Mouse (Mus musculus) intestine, postnatal 0 days (tissue): ENCODE measurements at regions not wholly inside any gene's neighbourhood (a gene's known extent, or its start where the extent isn't known, plus 50 kb on each side); places are given as distances from the start of the nearest gene placed in this dataset.

Experiments used
- ATAC-seq: fragments of 200-750 bp; cut with Nextera tagmentation; 2 replicates; pipeline ENCODE4 v1.8.0; 2017; ENCODE audit warnings: mild to moderate bottlenecking, moderate TSS enrichment, moderate library complexity
- H3K27ac ChIP-seq: fragments of 300-500 bp; sonication (generic); 2 replicates; pipeline ENCODE4 v1.5.1; 2014; ENCODE audit warnings: mild to moderate bottlenecking, low read depth, low read length, moderate library complexity
- H3K27me3 ChIP-seq: fragments of 300-500 bp; sonication (generic); replicated peaks from 2 replicates; pipeline ENCODE4 v1.6.1; 2014; ENCODE audit warnings: low read length, mixed read lengths; ENCODE audit not compliant: control insufficient read depth, insufficient read depth
- H3K36me3 ChIP-seq: fragments of 300-500 bp; sonication (generic); 2 replicates; pipeline ENCODE4 v1.6.1; 2014; ENCODE audit warnings: mild to moderate bottlenecking, moderate library complexity; ENCODE audit not compliant: control insufficient read depth, insufficient read depth
- H3K4me1 ChIP-seq: fragments of 300-500 bp; sonication (generic); replicated peaks from 2 replicates; pipeline ENCODE4 v1.6.1; 2014; ENCODE audit warnings: antibody characterized with exemption, low read length, mixed read lengths; ENCODE audit not compliant: control insufficient read depth, insufficient read depth
- H3K4me2 ChIP-seq: fragments of 300-500 bp; sonication (generic); replicated peaks from 2 replicates; pipeline ENCODE4 v1.6.1; 2014; ENCODE audit warnings: low read depth, mild to moderate bottlenecking, moderate library complexity
- H3K4me3 ChIP-seq: fragments of 300-500 bp; sonication (generic); 2 replicates; pipeline ENCODE4 v1.5.1; 2014; ENCODE audit warnings: low read depth, low read length
- H3K9ac ChIP-seq: fragments of 300-500 bp; sonication (generic); 2 replicates; pipeline ENCODE4 v1.6.1; 2014; ENCODE audit warnings: mild to moderate bottlenecking, low read depth, low read length
- H3K9me3 ChIP-seq: fragments of 300-500 bp; sonication (generic); 2 replicates; pipeline ENCODE4 v1.6.1; 2016; ENCODE audit warnings: mixed run types; ENCODE audit not compliant: control insufficient read depth
- CTCF ChIP-seq: sonication (generic); IDR thresholded peaks from 2 replicates; pipeline ENCODE4 v1.5.1; 2016; ENCODE audit warnings: low read depth, mild to moderate bottlenecking, control low read depth, antibody characterized with exemption, moderate library complexity
- WGBS: fragments of 180-500 bp; shearing (Covaris S2); extraction: QIAGEN DNeasy Blood & Tissue Kit; methylation state at CpG from one replicate; pipeline ENCODE4 v1.1.7; 2014; 5-methylcytosine and 5-hydroxymethylcytosine counted together

- no peaks in the 10 kb centered on the region for H3K27me3 ChIP-seq
- H3K9ac ChIP-seq: no peak overlapping the region
- H3K9me3 ChIP-seq: no peaks in the 10 kb centered on the region
- no peak overlapping the region for H3K27ac ChIP-seq
- no peak for ATAC-seq
- no peak overlapping the region for H3K4me2 ChIP-seq
- H3K36me3 ChIP-seq: no peaks in the 10 kb centered on the region
- TF ChIP-seq CTCF: no peak
- 92% methylated on average over 1 of the region's 1 CpGs for WGBS
- no peaks in the 10 kb centered on the region for H3K4me1 ChIP-seq
- H3K4me3 ChIP-seq: no peak overlapping the region
Measured at GRCm38 (mm10) chr3:54507575-54507974, 146.7 kb downstream of the Postn start.

GRCm38 (mm10) chr3:54508906-54509305 is 148.0 kb downstream of the Postn start:
- Histone ChIP-seq H3K9ac (no peak overlapping the region), H3K27me3 (no peaks in the 10 kb centered on the region), H3K4me2 (no peak overlapping the region), H3K27ac (no peak overlapping the region), H3K9me3 (no peaks in the 10 kb centered on the region), H3K4me1 (no peaks in the 10 kb centered on the region), H3K36me3 (no peaks in the 10 kb centered on the region), H3K4me3 (no peak overlapping the region)
- WGBS: 71% methylated on average over 5 of the region's 5 CpGs
- no peak for TF ChIP-seq CTCF
- no peak for ATAC-seq

GRCm38 (mm10) chr3:54517251-54517650 is 156.3 kb downstream of the Postn start:
- WGBS: 78% methylated on average over 3 of the region's 3 CpGs
- H3K4me1 ChIP-seq: no peaks in the 10 kb centered on the region
- TF ChIP-seq CTCF: no peak
- no peaks in the 10 kb centered on the region for H3K36me3 ChIP-seq
- no peak overlapping the region for H3K9ac ChIP-seq
- no peak overlapping the region for H3K4me2 ChIP-seq
- no peak for ATAC-seq
- no peaks in the 10 kb centered on the region for H3K9me3 ChIP-seq
- no peaks in the 10 kb centered on the region for H3K27me3 ChIP-seq
- no peak overlapping the region for H3K4me3 ChIP-seq
- no peak overlapping the region for H3K27ac ChIP-seq

- no peak overlapping the region for H3K9ac ChIP-seq
- TF ChIP-seq CTCF: no peak
- no peak for ATAC-seq
- H3K36me3 ChIP-seq: no peaks in the 10 kb centered on the region
- H3K4me3 ChIP-seq: no peak overlapping the region
- H3K9me3 ChIP-seq: peaks cover 5% of the 10 kb centered on the region; the same call in 1 of the 2 replicates
- WGBS: 70% methylated on average over 2 of the region's 2 CpGs
- no peak overlapping the region for H3K4me2 ChIP-seq
- no peaks in the 10 kb centered on the region for H3K4me1 ChIP-seq
- H3K27ac ChIP-seq: no peak overlapping the region
- no peaks in the 10 kb centered on the region for H3K27me3 ChIP-seq
Measured at GRCm38 (mm10) chr3:54522716-54523115, 161.8 kb downstream of the Postn start.

- ATAC-seq: no peak
- WGBS: 83% methylated on average over 4 of the region's 4 CpGs
- H3K4me2 ChIP-seq: no peak overlapping the region
Measured at GRCm38 (mm10) chr3:54526618-54527017, 165.7 kb downstream of the Postn start.

GRCm38 (mm10) chr3:54528292-54528691 is 164.3 kb upstream of the Supt20 start:
- Histone ChIP-seq H3K9me3 (peaks cover 5% of the 10 kb centered on the region; the same call in 1 of the 2 replicates), H3K9ac (no peak overlapping the region), H3K27ac (no peak overlapping the region), H3K4me2 (no peak overlapping the region), H3K27me3 (no peaks in the 10 kb centered on the region), H3K4me3 (no peak overlapping the region), H3K4me1 (no peaks in the 10 kb centered on the region), H3K36me3 (no peaks in the 10 kb centered on the region)
- no peak for ATAC-seq
- WGBS: 82% methylated on average over 3 of the region's 3 CpGs
- TF ChIP-seq CTCF: peak; percentile 43

More at GRCm38 (mm10) chr3:54526618-54527017, 165.7 kb downstream of the Postn start:
- H3K4me3 ChIP-seq: no peak overlapping the region
- peaks cover 5% of the 10 kb centered on the region; the same call in 1 of the 2 replicates for H3K9me3 ChIP-seq
- no peak overlapping the region for H3K9ac ChIP-seq
- H3K36me3 ChIP-seq: no peaks in the 10 kb centered on the region
- no peaks in the 10 kb centered on the region for H3K27me3 ChIP-seq
- no peak for TF ChIP-seq CTCF
- H3K27ac ChIP-seq: no peak overlapping the region
- H3K4me1 ChIP-seq: no peaks in the 10 kb centered on the region

GRCm38 (mm10) chr3:54530251-54530650 is 162.4 kb upstream of the Supt20 start:
- H3K4me1 ChIP-seq: no peaks in the 10 kb centered on the region
- no peak for TF ChIP-seq CTCF
- WGBS: 76% methylated on average over 6 of the region's 6 CpGs

More at GRCm38 (mm10) chr3:54530251-54530650, 162.4 kb upstream of the Supt20 start:
- H3K9ac ChIP-seq: no peak overlapping the region
- H3K9me3 ChIP-seq: peaks cover 5% of the 10 kb centered on the region; the same call in 1 of the 2 replicates
- H3K36me3 ChIP-seq: no peaks in the 10 kb centered on the region
- no peak overlapping the region for H3K4me2 ChIP-seq
- no peak for ATAC-seq
- H3K27me3 ChIP-seq: no peaks in the 10 kb centered on the region
- H3K27ac ChIP-seq: no peak overlapping the region
- no peak overlapping the region for H3K4me3 ChIP-seq
